Mouse (Mus musculus) cerebellum, adult 2 months (tissue): ENCODE results near the gene Eno3.

Experiments used
- CTCF ChIP-seq: fragments of 200-500 bp; IDR thresholded peaks from 2 replicates; pipeline ENCODE4 v1.5.1; 2011; ENCODE audit warnings: low read depth, mild to moderate bottlenecking, control low read depth, low read length, moderate library complexity, borderline replicate concordance; ENCODE audit not compliant: insufficient read depth
- POLR2A ChIP-seq: fragments of 200-500 bp; IDR thresholded peaks from 2 replicates; pipeline ENCODE4 v1.6.1; 2011; ENCODE audit warnings: low read length, control low read depth, borderline replicate concordance; ENCODE audit not compliant: insufficient read depth

DNA sequence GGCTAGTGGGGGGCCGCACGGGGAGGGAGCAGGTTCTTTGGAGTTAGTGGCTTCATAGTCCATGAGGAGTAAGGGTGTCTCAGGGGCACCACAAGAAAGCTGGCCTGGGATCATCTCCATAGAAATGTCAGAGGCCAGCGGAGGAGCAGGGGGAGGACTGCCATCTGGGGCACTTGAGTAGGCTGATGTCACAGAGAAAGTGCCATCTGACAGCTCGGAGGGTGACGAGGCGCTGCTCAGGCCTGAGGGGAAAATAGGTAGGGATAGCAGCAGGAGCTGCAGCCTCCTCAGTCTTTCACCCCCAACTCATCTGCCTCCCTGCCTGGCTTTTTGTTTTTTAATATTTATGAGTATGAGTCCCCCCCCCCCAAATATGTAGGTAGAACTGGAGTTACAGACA, 17.0 kb downstream of the Eno3 start:
- TF ChIP-seq CTCF, result no peak
- no peak for TF ChIP-seq POLR2A
